In the genomic region with DNA sequence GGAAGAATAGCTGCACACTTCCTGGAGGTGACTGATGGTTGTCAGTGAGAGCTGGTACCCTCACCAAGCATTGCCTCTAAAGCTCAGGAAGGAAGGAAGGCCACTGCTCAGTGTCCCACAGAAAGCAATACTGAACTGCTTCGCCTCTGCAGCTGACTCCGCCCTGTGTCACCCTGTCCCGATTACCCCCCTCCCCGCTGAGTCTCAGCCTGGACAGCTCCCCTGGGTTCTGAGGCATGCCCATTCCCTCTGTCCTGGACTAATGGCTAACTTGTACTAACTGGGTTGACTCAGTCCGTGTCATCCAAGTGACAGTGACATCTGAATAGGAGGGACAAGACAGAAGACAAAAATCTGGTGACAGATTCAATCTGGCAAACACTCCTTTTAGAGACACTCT, we compare ENCODE assay signal across 32 mouse cellular contexts. TPM values are rescaled to one million over a fixed set of nuclear protein-coding genes. Genes with fewer than 3 reads are reported as not detected.
DNase-seq lines count a peak whose midpoint lies in the region; ATAC-seq and TF ChIP-seq lines count a peak whose summit lies in the region.
"Had no signal": no experiment of that assay in that cellular context is flagged by ENCODE, and none has a peak within 500 bp of the region (broad histone marks: within the 10 kb centered on the region; RNA-seq: fewer than 3 reads in every experiment).

No protein-coding gene starts in this region.

- TF ChIP-seq CTCF in kidney, adult 2 months (conservative IDR thresholded peaks at IDR 0.05; ENCODE audit: insufficient read depth, insufficient read length, low read depth, low read length): no peak
- no peak for TF ChIP-seq CTCF in lung, adult 2 months (IDR thresholded peaks at IDR 0.05; ENCODE audit: insufficient read depth, low read length)

- no peaks in the 10 kb centered on the region for H3K36me3 ChIP-seq in kidney, adult 2 months (ENCODE audit: control insufficient read depth, insufficient read depth, low read length)
- H3K36me3 ChIP-seq in lung, embryonic 16.5 days (ENCODE audit: control insufficient read depth, insufficient read depth, low read length): no peaks in the 10 kb centered on the region
- H3K36me3 ChIP-seq in stomach, embryonic 14.5 days (ENCODE audit: control insufficient read depth, insufficient read depth, low read length): no peaks in the 10 kb centered on the region
- no peaks in the 10 kb centered on the region for H3K36me3 ChIP-seq in liver, embryonic 12.5 days
- H3K36me3 ChIP-seq: heart, embryonic 13.5 days; kidney, embryonic 15.5 days; limb, embryonic 13.5 days; midbrain, embryonic 10.5 days; neural tube, embryonic 12.5 days had no signal

- intact Hi-C loops in left cerebral cortex, postnatal 14 days (cut with DNase I): no loop called here

- ATAC-seq in lung, embryonic 16.5 days (ENCODE audit: low read depth): peak; percentile 74
- ATAC-seq in stomach, embryonic 14.5 days (ENCODE audit: insufficient number of reproducible peaks, insufficient read depth, low FRiP score, low read depth): peak; percentile 28; the same call in 1 of the 2 replicates
- ATAC-seq in liver, embryonic 12.5 days: no peak
- ATAC-seq: forebrain, embryonic 16.5 days; intestine, postnatal 0 days; liver, postnatal 0 days; Patski had no signal

- no peak overlapping the region for H3K27ac ChIP-seq in kidney, adult 2 months (ENCODE audit: insufficient read depth, low read depth, low read length)
- no peak overlapping the region for H3K27ac ChIP-seq in lung, embryonic 16.5 days (ENCODE audit: low read length)
- H3K27ac ChIP-seq in stomach, embryonic 14.5 days (ENCODE audit: low read length): no peak overlapping the region
- no peak overlapping the region for H3K27ac ChIP-seq in liver, embryonic 12.5 days
- H3K27ac ChIP-seq: gastrocnemius, adult 2 months; heart, adult 2 months; heart, embryonic 13.5 days; hindbrain, embryonic 14.5 days; kidney, embryonic 15.5 days; limb, embryonic 13.5 days; midbrain, embryonic 10.5 days; neural tube, embryonic 12.5 days had no signal

- H3K9me3 ChIP-seq in lung, embryonic 16.5 days (ENCODE audit: control insufficient read depth, low read length): no peaks in the 10 kb centered on the region
- H3K9me3 ChIP-seq in stomach, embryonic 14.5 days (ENCODE audit: control insufficient read depth, low read depth, low read length): no peaks in the 10 kb centered on the region
- no peaks in the 10 kb centered on the region for H3K9me3 ChIP-seq in liver, embryonic 12.5 days (replicated peaks)
- H3K9me3 ChIP-seq: heart, embryonic 13.5 days; kidney, embryonic 15.5 days; limb, embryonic 13.5 days; midbrain, embryonic 10.5 days; neural tube, embryonic 12.5 days had no signal

- no peak overlapping the region for H3K4me3 ChIP-seq in kidney, adult 2 months (ENCODE audit: insufficient read depth, low read depth, low read length)
- H3K4me3 ChIP-seq in lung, embryonic 16.5 days (ENCODE audit: low read length): no peak overlapping the region
- H3K4me3 ChIP-seq in lung, adult 2 months (replicated peaks; ENCODE audit: extremely low read depth, low read depth, low read length): no peak overlapping the region
- H3K4me3 ChIP-seq in stomach, embryonic 14.5 days (ENCODE audit: low read depth, low read length): no peak overlapping the region
- no peak overlapping the region for H3K4me3 ChIP-seq in liver, embryonic 12.5 days
- H3K4me3 ChIP-seq: erythroblast, embryonic 14.5 days; gastrocnemius, adult 2 months; heart, adult 2 months; heart, embryonic 13.5 days; kidney, embryonic 15.5 days; limb, embryonic 13.5 days; midbrain, embryonic 10.5 days; myocyte; neural tube, embryonic 12.5 days had no signal

- TF ChIP-seq POLR2A in kidney, adult 2 months (IDR thresholded peaks at IDR 0.05; ENCODE audit: low read depth, low read length): no peak
- no peak for TF ChIP-seq POLR2A in lung, adult 2 months (IDR thresholded peaks at IDR 0.05; ENCODE audit: borderline replicate concordance, extremely low read depth, low read depth, low read length)

- H3K4me2 ChIP-seq in lung, embryonic 16.5 days (ENCODE audit: low read depth, low read length): no peak overlapping the region
- no peak overlapping the region for H3K4me2 ChIP-seq in stomach, embryonic 14.5 days (replicated peaks; ENCODE audit: low read depth, low read length)
- H3K4me2 ChIP-seq in liver, embryonic 12.5 days: no peak overlapping the region
- H3K4me2 ChIP-seq: heart, embryonic 13.5 days; hindbrain, embryonic 14.5 days; kidney, embryonic 15.5 days; limb, embryonic 13.5 days; liver, embryonic 11.5 days; neural tube, embryonic 12.5 days had no signal

- no peaks in the 10 kb centered on the region for H3K4me1 ChIP-seq in kidney, adult 2 months (ENCODE audit: control insufficient read depth, insufficient read depth, low read length)
- H3K4me1 ChIP-seq in lung, embryonic 16.5 days (replicated peaks; ENCODE audit: control insufficient read depth, insufficient read depth, low read length): no peaks in the 10 kb centered on the region
- H3K4me1 ChIP-seq in lung, adult 2 months (ENCODE audit: control insufficient read depth, insufficient read depth, low read length): no peaks in the 10 kb centered on the region; the same call in 1 of the 2 replicates
- H3K4me1 ChIP-seq in stomach, embryonic 14.5 days (ENCODE audit: control insufficient read depth, insufficient read depth, low read length): no peaks in the 10 kb centered on the region
- H3K4me1 ChIP-seq in liver, embryonic 12.5 days: no peaks in the 10 kb centered on the region

- no peak overlapping the region for H3K9ac ChIP-seq in lung, embryonic 16.5 days (ENCODE audit: low read length)
- H3K9ac ChIP-seq in stomach, embryonic 14.5 days (replicated peaks; ENCODE audit: low read depth, low read length): no peak overlapping the region
- no peak overlapping the region for H3K9ac ChIP-seq in liver, embryonic 12.5 days
- H3K9ac ChIP-seq: heart, embryonic 13.5 days; hindbrain, embryonic 14.5 days; kidney, embryonic 15.5 days; limb, embryonic 13.5 days; liver, postnatal 0 days; neural tube, embryonic 12.5 days had no signal

- WGBS in kidney, adult 2 months: 24% methylated on average over 5 of the region's 5 CpGs
- 20% methylated on average over 5 of the region's 5 CpGs for WGBS in lung, embryonic 16.5 days
- 28% methylated on average over 5 of the region's 5 CpGs for WGBS in lung, adult 2 months
- 34% methylated on average over 5 of the region's 5 CpGs for WGBS in stomach, embryonic 14.5 days
- WGBS in liver, embryonic 12.5 days (ENCODE audit: insufficient replicate concordance): 31% methylated on average over 5 of the region's 5 CpGs

- H3K27me3 ChIP-seq in kidney, adult 2 months (replicated peaks; ENCODE audit: control insufficient read depth, insufficient read depth, low read length): no peaks in the 10 kb centered on the region
- H3K27me3 ChIP-seq in lung, embryonic 16.5 days (ENCODE audit: control insufficient read depth, insufficient read depth, low read depth, low read length): peaks cover 12% of the 10 kb centered on the region
- peaks cover 5% of the 10 kb centered on the region; the same call in 1 of the 2 replicates for H3K27me3 ChIP-seq in stomach, embryonic 14.5 days (ENCODE audit: control insufficient read depth, insufficient read depth, low read length)
- H3K27me3 ChIP-seq in liver, embryonic 12.5 days (replicated peaks): peaks cover 28% of the 10 kb centered on the region

- DNase-seq in kidney, postnatal 4 days: peak; percentile 13 to 16
- DNase-seq in kidney, adult 2 months: no peak
- no peak for DNase-seq in lung, adult 2 months
- no peak for DNase-seq in left cerebral cortex, postnatal 14 days (ENCODE audit: low spot score in 2 of 2)
- DNase-seq: adrenal gland, postnatal 14 days; cerebellum, adult 18-20 months; cerebellum, postnatal 10 days; gastrocnemius, adult 2 months; gastrocnemius, postnatal 36 days; heart, adult 2 months; heart, postnatal 10 days; kidney, postnatal 36 days; liver, postnatal 0 days; right cerebral cortex, postnatal 4 days; thymus, postnatal 14 days had no signal

RNA-seq across cellular contexts. Expression of a gene that starts 1.7 kb away (rescaled TPM):
- 0.50 and 0.53 TPM in 2 replicates for polyA plus RNA-seq in kidney, adult 2 months (2012; rRNA removed)
- 0.04 and 0.08 TPM in 2 replicates for polyA plus RNA-seq in lung, embryonic 16.5 days (2015; fragmentation: Nextera tagmentation; extraction: Ambion mirVana)
- polyA plus RNA-seq in lung, adult 2 months (2012; rRNA removed): 1.0 and 1.4 TPM in 2 replicates
- polyA plus RNA-seq in stomach, embryonic 14.5 days (2014; fragmentation: Nextera tagmentation; extraction: Ambion mirVana): 0.29 and 0.42 TPM in 2 replicates
- polyA plus RNA-seq in liver, embryonic 12.5 days (2016; fragmentation: Nextera tagmentation; extraction: Ambion mirVana): 0.07 and 0.08 TPM in 2 replicates
- total RNA-seq in left cerebral cortex, postnatal 14 days (2021): 10 to 100 TPM; 12.8 to 13.4 TPM
- total RNA-seq: MEL had no signal
- polyA plus RNA-seq: erythroblast, embryonic 14.5 days; forebrain, embryonic 11.5 days; kidney, embryonic 15.5 days; myocyte; Patski had no signal

Comparison
In these comparisons a context has a peak if more than half of its experiments do, and no peak if none do; other contexts are left out.
1. DNase-seq: peak in kidney, postnatal 4 days (2 of 2); none in kidney, adult 2 months (single experiment), lung, adult 2 months (single experiment) and left cerebral cortex, postnatal 14 days (0 of 2).